Comparison of ENCODE assay signal across 8 mouse cellular contexts in genomic region chr17:5295948-5296262, GRCm38 (mm10).
DNase-seq lines count a peak whose midpoint lies in the region; ATAC-seq and TF ChIP-seq lines count a peak whose summit lies in the region.
"Had no signal": no experiment of that assay in that cellular context is flagged by ENCODE, and none has a peak within 500 bp of the region (broad histone marks: within the 10 kb centered on the region; RNA-seq: fewer than 3 reads in every experiment).

No protein-coding gene starts in this region.

- no peak for ATAC-seq in hindbrain, embryonic 11.5 days (ENCODE audit: low FRiP score)
- no peak for ATAC-seq in neural tube, embryonic 13.5 days (ENCODE audit: low read depth)

- no peaks in the 10 kb centered on the region for H3K27me3 ChIP-seq in hindbrain, embryonic 11.5 days (ENCODE audit: control insufficient read depth, insufficient read depth, low read length)
- H3K27me3 ChIP-seq in neural tube, embryonic 13.5 days, result no peaks in the 10 kb centered on the region

- no peak for TF ChIP-seq POLR2A in cortical plate, adult 2 months (IDR thresholded peaks at IDR 0.05; ENCODE audit: extremely low read depth, insufficient read depth, low read length)

- H3K36me3 ChIP-seq in hindbrain, embryonic 11.5 days (ENCODE audit: control insufficient read depth, insufficient read depth, low read length), result 0 out of 2 replicates have a peak, but pooled peaks cover 4% of the 10 kb centered on the region
- H3K36me3 ChIP-seq in neural tube, embryonic 13.5 days, result peaks cover 9% of the 10 kb centered on the region

- H3K27ac ChIP-seq in layer of hippocampus, adult 2 months, result peak overlapping the region; percentile 93
- peak overlapping the region; percentile 76 for H3K27ac ChIP-seq in cortical plate, adult 2 months (ENCODE audit: insufficient read depth, low read length)
- peak overlapping the region; percentile 31; the same call in 1 of the 2 replicates for H3K27ac ChIP-seq in hindbrain, embryonic 11.5 days (ENCODE audit: low read depth, low read length)
- H3K27ac ChIP-seq in neural tube, embryonic 13.5 days (replicated peaks), result peak overlapping the region; percentile 77

- H3K4me2 ChIP-seq in hindbrain, embryonic 11.5 days (replicated peaks; ENCODE audit: low read depth, low read length), result no peak overlapping the region
- no peak overlapping the region for H3K4me2 ChIP-seq in neural tube, embryonic 13.5 days
- H3K4me2 ChIP-seq: lung, embryonic 14.5 days had no signal

- WGBS in hindbrain, embryonic 11.5 days, result 82% methylated on average over 7 of the region's 7 CpGs
- 69% methylated on average over 7 of the region's 7 CpGs for WGBS in neural tube, embryonic 13.5 days

- H3K9me3 ChIP-seq in hindbrain, embryonic 11.5 days (ENCODE audit: control insufficient read depth, low read length), result no peaks in the 10 kb centered on the region
- no peaks in the 10 kb centered on the region for H3K9me3 ChIP-seq in neural tube, embryonic 13.5 days

- H3K9ac ChIP-seq in hindbrain, embryonic 11.5 days (ENCODE audit: low read depth, low read length), result no peak overlapping the region
- 0 out of 2 replicates have a peak overlapping the region, but pooled peaks have one; percentile 22 for H3K9ac ChIP-seq in neural tube, embryonic 13.5 days
- H3K9ac ChIP-seq: lung, embryonic 14.5 days had no signal

- no peak for DNase-seq in layer of hippocampus, adult 2 months (ENCODE audit: low spot score in 2 of 2)
- DNase-seq in layer of hippocampus, adult 8-10 months (ENCODE audit: low spot score in 2 of 2), result no peak
- DNase-seq in hindbrain, embryonic 11.5 days (ENCODE audit: low spot score), result no peak
- DNase-seq in adrenal gland, postnatal 25 days, result no peak
- no peak for DNase-seq in retina, postnatal 1 day
- DNase-seq: lung, embryonic 14.5 days had no signal

- TF ChIP-seq CTCF in layer of hippocampus, adult 2 months (conservative IDR thresholded peaks at IDR 0.05), result no peak
- no peak for TF ChIP-seq CTCF in cortical plate, adult 2 months (IDR thresholded peaks at IDR 0.05; ENCODE audit: extremely low read depth, insufficient read depth, low read length)

- H3K4me3 ChIP-seq in layer of hippocampus, adult 2 months, result no peak overlapping the region; the same call in 1 of the 2 replicates
- no peak overlapping the region for H3K4me3 ChIP-seq in cortical plate, adult 2 months (ENCODE audit: insufficient read depth, low read length)
- H3K4me3 ChIP-seq in hindbrain, embryonic 11.5 days (ENCODE audit: low read depth, low read length), result no peak overlapping the region
- H3K4me3 ChIP-seq in neural tube, embryonic 13.5 days, result no peak overlapping the region

- peaks cover 21% of the 10 kb centered on the region for H3K4me1 ChIP-seq in cortical plate, adult 2 months (ENCODE audit: control insufficient read depth, insufficient read depth, low read length)
- 0 out of 2 replicates have a peak, but pooled peaks cover 3% of the 10 kb centered on the region for H3K4me1 ChIP-seq in hindbrain, embryonic 11.5 days (replicated peaks; ENCODE audit: control insufficient read depth, insufficient read depth, low read length)
- H3K4me1 ChIP-seq in neural tube, embryonic 13.5 days (replicated peaks), result peaks cover 69% of the 10 kb centered on the region

Comparison
In these comparisons a context has a peak if more than half of its experiments do, and no peak if none do; other contexts are left out.
1. H3K27ac ChIP-seq: peak in every context shown above with its lines; median percentile 93 in layer of hippocampus, adult 2 months; 77 in neural tube, embryonic 13.5 days; 76 in cortical plate, adult 2 months; 31 in hindbrain, embryonic 11.5 days.